Mouse (Mus musculus) limb, embryonic 10.5 days (tissue): ENCODE data around the gene Arpc5. TPM values are rescaled to one million over a fixed set of nuclear protein-coding genes. Genes with fewer than 3 reads are reported as not detected.

Experiments used
- DNase-seq: peaks from one replicate; pipeline ENCODE4 v3.0.0-alpha.2; 2017; ENCODE audit warnings: low spot score
- H3K27ac ChIP-seq: fragments of 300-500 bp; sonication (generic); 2 replicates; pipeline ENCODE4 v1.5.1; 2016; ENCODE audit warnings: mild to moderate bottlenecking
- H3K27me3 ChIP-seq: fragments of 300-500 bp; sonication (generic); 2 replicates; pipeline ENCODE4 v1.6.1; 2016; ENCODE audit warnings: low read depth, mild to moderate bottlenecking; ENCODE audit not compliant: poor library complexity, severe bottlenecking
- H3K36me3 ChIP-seq: fragments of 300-500 bp; sonication (generic); 2 replicates; pipeline ENCODE4 v1.6.1; 2016; ENCODE audit warnings: mild to moderate bottlenecking, moderate library complexity
- H3K4me1 ChIP-seq: fragments of 300-500 bp; sonication (generic); 2 replicates; pipeline ENCODE4 v1.6.1; 2016
- H3K4me3 ChIP-seq: fragments of 300-500 bp; sonication (generic); 2 replicates; pipeline ENCODE4 v1.5.1; 2016; ENCODE audit warnings: mild to moderate bottlenecking, moderate library complexity
- H3K9me3 ChIP-seq: fragments of 300-500 bp; sonication (generic); replicated peaks from 2 replicates; pipeline ENCODE4 v1.6.1; 2016; ENCODE audit warnings: mild to moderate bottlenecking
- WGBS: fragments of 180-500 bp; shearing (Covaris S2); methylation state at CpG from one replicate; pipeline ENCODE4 v1.1.7; 2016; 5-methylcytosine and 5-hydroxymethylcytosine counted together
- polyA plus RNA-seq: library from polyadenylated mRNA; unstranded; fragments of >200 nt; fragmentation: Nextera tagmentation; extraction: Ambion mirVana; gene quantifications from 2 replicates; pipeline ENCODE4 v1.2.1, GENCODE M21; 2016

Gene Arpc5
- polyA plus RNA-seq, 1 experiment from 2014 or later: 165 TPM

DNA sequence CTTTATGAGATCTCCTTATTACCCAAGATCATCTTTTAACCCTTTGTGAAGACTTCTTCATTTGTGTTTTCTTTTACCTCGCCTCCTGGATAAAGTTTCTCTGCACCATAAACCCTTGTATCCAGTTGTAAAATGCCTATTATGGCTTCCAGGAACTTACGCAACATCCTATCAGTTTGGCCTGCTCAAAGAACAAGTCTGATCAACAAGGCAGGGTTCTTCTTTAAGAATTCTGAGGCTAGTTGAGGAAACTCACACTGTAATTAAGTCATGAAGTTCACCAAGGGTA, 42.0 kb downstream of the Arpc5 start:
- H3K4me1 ChIP-seq: peaks cover 16% of the 10 kb centered on the region
- WGBS: 69% methylated on average over 2 of the region's 2 CpGs

DNA sequence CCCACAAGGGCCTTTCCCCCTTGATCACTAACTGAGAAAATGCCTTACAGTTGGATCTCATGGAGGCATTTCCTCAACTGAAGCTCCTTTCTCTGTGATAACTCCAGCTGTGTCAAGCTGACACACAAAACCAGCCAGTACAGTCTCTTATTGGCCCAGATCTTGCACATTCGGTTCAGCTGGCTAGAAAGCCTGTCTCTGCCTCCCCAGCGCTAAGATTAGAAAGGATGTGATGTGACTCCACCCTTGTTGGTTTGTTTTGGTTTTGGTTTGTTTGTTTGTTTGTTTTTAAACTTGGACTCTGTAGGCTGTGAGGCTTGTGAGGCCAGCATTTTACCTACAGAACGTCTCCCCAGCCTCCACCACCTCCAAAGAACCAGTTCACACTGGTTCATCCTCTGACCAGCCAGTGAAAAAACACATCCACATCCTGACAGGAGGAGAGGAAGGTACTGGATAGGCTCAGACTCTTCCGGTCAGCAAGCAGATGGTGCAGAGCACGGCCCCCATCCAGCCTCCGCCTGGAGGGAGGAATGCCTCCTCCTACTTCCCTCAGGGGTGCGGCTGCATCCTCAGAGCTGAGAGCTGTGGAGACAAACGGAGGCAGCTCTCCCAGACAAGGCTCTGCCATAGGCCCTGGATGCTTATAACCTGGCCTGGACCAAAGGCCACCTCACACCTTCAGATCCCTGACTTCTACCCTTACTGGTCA, 43.4 kb downstream of the Arpc5 start:
- WGBS: 26% methylated on average over 8 of the region's 8 CpGs
- no peaks in the 10 kb centered on the region for H3K36me3 ChIP-seq
- peaks cover 16% of the 10 kb centered on the region for H3K4me1 ChIP-seq
- DNase-seq: no peak
- H3K27me3 ChIP-seq: no peaks in the 10 kb centered on the region
- H3K4me3 ChIP-seq: no peak overlapping the region
- no peaks in the 10 kb centered on the region for H3K9me3 ChIP-seq
- no peak overlapping the region for H3K27ac ChIP-seq

More for the DNA sequence above, 42.0 kb downstream of the Arpc5 start:
- Histone ChIP-seq H3K27me3 (no peaks in the 10 kb centered on the region), H3K36me3 (no peaks in the 10 kb centered on the region), H3K4me3 (no peak overlapping the region), H3K9me3 (no peaks in the 10 kb centered on the region), H3K27ac (no peak overlapping the region)
- no peak for DNase-seq

DNA sequence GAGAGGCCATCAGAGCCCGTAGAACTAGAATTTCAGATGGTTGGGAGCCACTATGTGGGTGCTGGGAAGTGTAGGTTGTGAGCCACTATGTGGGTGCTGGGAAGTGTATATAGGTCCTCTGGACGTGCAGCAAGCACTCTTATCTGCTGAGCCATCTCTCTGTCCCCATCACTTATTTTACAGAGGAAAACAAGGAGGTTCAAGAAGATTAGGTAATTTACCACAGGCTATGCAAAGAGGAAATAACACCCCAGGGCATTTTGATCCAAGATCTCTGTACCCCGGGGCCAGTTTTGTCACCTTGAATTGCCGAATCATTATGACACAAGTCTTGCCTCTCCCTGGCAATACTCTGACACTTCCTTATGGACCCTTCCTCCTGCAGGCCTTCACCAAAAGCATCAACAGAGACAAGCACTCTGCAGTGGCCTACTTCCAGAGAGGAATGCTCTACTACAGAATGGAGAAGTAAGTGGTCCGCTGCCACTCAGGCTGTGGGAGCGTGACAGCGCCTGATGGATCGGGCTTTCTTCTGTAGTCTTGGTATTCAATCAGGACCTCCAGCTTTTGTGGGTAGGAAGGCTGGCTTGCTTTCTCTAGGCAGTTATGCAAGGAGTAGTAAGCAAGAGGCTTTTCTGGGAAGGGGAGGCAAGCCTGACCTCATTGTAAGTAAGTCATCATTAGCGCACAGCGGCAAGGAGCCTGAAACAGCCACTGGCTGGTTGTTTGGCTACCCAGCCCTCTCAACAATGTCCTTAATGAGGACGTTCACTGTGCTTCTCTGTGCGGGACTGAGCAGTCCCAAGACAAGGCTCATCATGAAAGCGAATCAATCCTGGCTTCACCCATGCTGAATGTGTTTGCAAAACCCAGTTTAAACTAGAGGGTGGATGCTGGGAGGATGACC, 44.4 kb downstream of the Arpc5 start:
- no peaks in the 10 kb centered on the region for H3K27me3 ChIP-seq
- H3K4me1 ChIP-seq: peaks cover 25% of the 10 kb centered on the region
- no peaks in the 10 kb centered on the region for H3K9me3 ChIP-seq
- no peak overlapping the region for H3K4me3 ChIP-seq
- no peak for DNase-seq
- H3K27ac ChIP-seq: no peak overlapping the region
- WGBS: 70% methylated on average over 13 of the region's 13 CpGs
- H3K36me3 ChIP-seq: no peaks in the 10 kb centered on the region

DNA sequence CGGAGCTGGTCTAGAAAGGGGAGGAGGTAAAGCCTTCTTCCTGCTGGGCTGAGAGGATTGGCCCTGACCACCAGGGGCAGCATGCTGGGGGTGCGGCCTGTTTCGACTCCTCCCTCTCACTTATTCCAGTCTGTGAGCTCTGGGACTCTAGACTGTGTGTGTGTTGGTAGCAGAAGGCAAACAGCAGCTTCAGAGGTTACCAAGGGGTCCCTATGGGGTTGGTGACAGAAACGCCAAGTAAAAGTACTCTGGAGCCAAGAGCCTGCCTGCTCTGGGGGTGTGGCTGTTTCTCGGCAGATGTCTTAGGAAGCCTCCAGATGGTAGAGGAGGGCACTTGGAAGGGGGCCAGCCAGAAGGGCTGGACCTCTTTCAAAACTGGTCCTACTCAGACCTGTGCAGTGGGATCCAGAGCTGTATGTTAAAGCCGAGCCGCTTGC, 48.9 kb downstream of the Arpc5 start:
- Histone ChIP-seq H3K4me1 (peaks cover 19% of the 10 kb centered on the region), H3K9me3 (no peaks in the 10 kb centered on the region), H3K27me3 (no peaks in the 10 kb centered on the region), H3K36me3 (no peaks in the 10 kb centered on the region), H3K27ac (no peak overlapping the region), H3K4me3 (no peak overlapping the region)
- WGBS: 47% methylated on average over 7 of the region's 7 CpGs
- peak; percentile 53 for DNase-seq

DNA sequence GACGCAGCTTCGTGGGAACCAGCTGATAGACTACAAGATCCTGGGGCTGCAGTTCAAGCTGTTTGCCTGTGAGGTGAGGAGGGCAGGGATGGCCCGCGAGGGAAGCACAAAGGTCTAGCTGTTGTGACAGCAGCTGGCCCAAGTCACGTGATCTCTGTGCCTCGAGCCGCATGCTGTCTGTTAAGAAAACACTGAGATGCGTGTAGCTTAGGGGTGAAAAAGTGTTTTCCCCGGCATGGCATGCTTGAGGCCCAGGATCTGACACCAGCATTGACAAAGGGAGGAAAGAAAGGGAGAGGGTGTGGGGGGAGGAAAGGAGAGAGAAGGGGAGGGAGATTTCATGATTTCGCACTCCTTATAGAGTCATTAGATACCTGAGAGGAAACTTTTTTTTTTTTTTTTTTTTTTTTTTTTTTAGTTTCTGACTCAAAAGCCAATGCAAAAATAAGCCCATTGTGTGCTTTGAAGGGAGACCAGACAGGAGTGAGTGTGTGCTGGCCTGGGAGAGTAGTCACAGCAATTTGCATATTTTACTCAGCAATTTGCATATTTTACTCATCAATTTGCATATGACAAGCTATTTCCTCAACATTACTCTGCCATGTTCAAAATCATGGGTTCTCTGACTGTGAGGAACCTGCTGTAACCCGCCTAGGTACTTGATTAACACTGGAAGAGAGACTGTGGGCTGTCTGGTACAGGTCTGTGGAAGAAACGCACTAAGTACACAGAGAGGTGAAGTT, 50.9 kb downstream of the Arpc5 start:
- Histone ChIP-seq H3K27ac (no peak overlapping the region), H3K36me3 (no peaks in the 10 kb centered on the region), H3K9me3 (no peaks in the 10 kb centered on the region), H3K4me3 (no peak overlapping the region), H3K27me3 (no peaks in the 10 kb centered on the region), H3K4me1 (peaks cover 19% of the 10 kb centered on the region)
- 43% methylated on average over 12 of the region's 12 CpGs for WGBS
- DNase-seq: no peak

DNA sequence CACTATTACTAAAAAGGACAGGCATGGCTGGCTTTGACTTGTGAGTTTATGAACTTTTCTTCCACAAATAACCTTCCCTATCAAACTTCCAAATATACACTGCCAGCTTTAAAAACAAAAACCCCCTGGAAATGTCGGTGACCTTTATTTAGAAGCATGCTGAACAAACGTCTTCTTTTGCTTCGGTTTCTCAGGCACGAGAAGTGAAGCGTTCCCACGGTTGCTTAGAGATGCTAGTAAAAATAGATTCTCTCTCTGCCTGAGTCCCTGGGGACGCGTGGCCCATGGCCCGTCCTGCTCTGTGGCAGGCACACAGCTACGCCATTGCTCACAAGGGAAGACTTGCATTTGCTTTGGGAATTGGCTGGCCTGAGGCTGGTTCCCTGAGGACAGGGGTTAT, 51.5 kb downstream of the Arpc5 start:
- 81% methylated on average over 10 of the region's 10 CpGs for WGBS
- DNase-seq: no peak
- Histone ChIP-seq H3K4me3 (no peak overlapping the region), H3K27me3 (no peaks in the 10 kb centered on the region), H3K36me3 (no peaks in the 10 kb centered on the region), H3K9me3 (no peaks in the 10 kb centered on the region), H3K4me1 (peaks cover 19% of the 10 kb centered on the region), H3K27ac (no peak overlapping the region)

DNA sequence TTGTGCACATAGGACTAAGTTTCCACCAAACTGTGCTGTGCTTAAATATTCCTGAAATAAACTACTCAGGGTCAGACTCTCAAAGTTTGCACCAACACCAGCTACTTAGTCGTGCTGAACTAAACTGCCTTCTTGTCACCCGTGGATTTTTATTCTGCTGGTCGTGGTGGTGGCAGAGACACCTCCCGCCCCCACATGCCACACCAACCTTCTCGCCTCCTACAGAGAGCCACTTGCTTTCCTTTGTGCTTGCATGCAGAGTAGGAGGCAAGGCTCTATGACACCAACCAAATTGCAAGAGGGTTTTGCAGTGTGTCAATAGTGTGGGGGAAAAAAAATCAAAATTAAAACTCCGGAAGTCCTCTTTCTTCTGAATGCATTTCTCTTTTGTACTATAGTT, 53.2 kb downstream of the Arpc5 start:
- peaks cover 19% of the 10 kb centered on the region for H3K4me1 ChIP-seq
- no peak for DNase-seq
- H3K9me3 ChIP-seq: no peaks in the 10 kb centered on the region
- no peak overlapping the region for H3K27ac ChIP-seq
- 77% methylated on average over 6 of the region's 6 CpGs for WGBS
- H3K36me3 ChIP-seq: no peaks in the 10 kb centered on the region
- H3K4me3 ChIP-seq: no peak overlapping the region
- no peaks in the 10 kb centered on the region for H3K27me3 ChIP-seq

DNA sequence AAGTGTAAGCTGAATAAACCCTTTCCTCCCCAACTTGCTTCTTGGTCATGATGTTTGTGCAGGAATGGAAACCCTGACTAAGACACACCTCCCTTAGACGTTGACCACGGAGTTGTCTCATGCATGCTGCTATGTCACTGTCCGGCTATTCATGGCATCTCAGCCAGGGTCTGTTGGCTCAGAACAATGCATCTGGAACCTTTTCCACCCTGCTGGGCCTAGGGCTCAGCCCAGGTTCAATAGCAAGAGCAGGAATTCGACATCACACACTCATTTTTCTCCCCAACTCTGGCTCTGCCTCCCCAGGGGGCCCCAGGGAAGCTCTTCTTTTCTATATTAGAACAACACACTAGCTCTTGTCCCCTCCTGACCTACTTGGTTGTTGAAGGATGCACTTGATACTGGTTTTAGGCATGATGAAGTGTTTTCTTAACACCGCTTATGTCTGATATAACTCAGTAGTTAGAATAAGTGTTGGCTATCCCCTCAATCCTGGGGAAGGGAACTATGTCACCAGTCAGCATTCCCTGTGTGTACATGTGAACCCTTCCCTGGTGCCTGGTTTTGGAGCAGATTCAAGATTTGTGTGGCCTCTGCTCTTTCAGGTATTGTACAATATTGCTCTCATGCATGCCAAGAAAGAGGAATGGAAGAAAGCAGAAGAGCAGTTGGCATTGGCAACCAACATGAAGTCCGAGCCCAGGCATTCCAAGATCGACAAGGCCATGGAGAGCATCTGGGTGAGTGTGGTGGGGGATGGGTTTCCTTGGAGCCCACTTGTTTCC, 54.8 kb downstream of the Arpc5 start:
- DNase-seq: no peak
- Histone ChIP-seq H3K27me3 (no peaks in the 10 kb centered on the region), H3K9me3 (no peaks in the 10 kb centered on the region), H3K4me3 (no peak overlapping the region), H3K27ac (no peak overlapping the region), H3K4me1 (peaks cover 9% of the 10 kb centered on the region; the same call in 1 of the 2 replicates), H3K36me3 (no peaks in the 10 kb centered on the region)
- 86% methylated on average over 7 of the region's 7 CpGs for WGBS

DNA sequence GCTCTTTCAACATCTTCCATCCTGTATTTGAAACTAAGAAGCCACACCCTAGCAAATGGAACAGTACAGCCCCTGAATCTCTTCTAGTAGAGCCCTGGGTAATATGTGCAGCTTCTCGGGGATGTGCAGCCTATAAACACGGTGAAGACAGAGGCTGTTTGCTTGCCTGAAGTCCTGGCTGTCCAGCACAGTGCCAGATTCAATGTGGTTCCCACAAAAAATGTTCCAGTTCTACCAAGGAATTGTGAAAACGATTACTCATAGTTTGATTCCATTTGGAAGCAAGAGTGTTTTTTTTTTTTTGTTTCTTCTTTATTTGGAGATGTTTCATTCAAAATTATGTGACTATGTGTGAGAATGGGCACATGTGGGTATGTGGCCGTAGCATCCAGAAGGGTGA, 55.4 kb downstream of the Arpc5 start:
- no peaks in the 10 kb centered on the region for H3K27me3 ChIP-seq
- H3K27ac ChIP-seq: no peak overlapping the region
- H3K4me3 ChIP-seq: no peak overlapping the region
- peaks cover 9% of the 10 kb centered on the region; the same call in 1 of the 2 replicates for H3K4me1 ChIP-seq
- DNase-seq: no peak
- no peaks in the 10 kb centered on the region for H3K9me3 ChIP-seq
- no peaks in the 10 kb centered on the region for H3K36me3 ChIP-seq
- WGBS: 88% methylated on average over 4 of the region's 4 CpGs

DNA sequence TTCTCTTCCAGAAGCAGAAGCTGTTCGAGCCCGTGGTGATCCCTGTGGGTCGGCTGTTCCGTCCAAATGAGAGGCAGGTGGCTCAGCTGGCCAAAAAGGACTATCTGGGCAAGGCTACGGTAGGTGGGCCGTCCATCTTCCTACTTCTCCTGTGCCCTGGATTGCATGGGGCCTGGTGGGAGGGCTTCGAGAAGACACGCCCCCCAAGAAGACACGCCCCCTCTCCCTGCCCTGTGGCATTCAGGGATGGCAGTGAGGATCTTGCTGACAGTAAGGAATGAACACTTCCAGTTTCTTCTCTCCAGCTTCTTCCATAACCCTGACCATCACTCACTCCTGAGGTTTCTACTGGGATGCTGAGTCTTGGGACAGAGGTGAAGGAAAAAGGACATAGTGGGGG, 57.9 kb downstream of the Arpc5 start:
- no peak for DNase-seq
- no peaks in the 10 kb centered on the region for H3K27me3 ChIP-seq

More for the DNA sequence above, 57.9 kb downstream of the Arpc5 start:
- Histone ChIP-seq H3K9me3 (no peaks in the 10 kb centered on the region), H3K4me3 (no peak overlapping the region), H3K4me1 (no peaks in the 10 kb centered on the region; the same call in 1 of the 2 replicates), H3K27ac (no peak overlapping the region), H3K36me3 (no peaks in the 10 kb centered on the region)
- 65% methylated on average over 9 of the region's 9 CpGs for WGBS
